Mouse (Mus musculus) embryonic fibroblast, embryonic 13.5 days (primary cell): ENCODE measurements at regions not wholly inside any gene's neighbourhood (a gene's known extent, or its start where the extent isn't known, plus 50 kb on each side); places are given as distances from the start of the nearest gene placed in this dataset.

ENCODE experiments used
- H3K27ac ChIP-seq: 2 replicates; pipeline ENCODE4 v1.5.1; 2012; ENCODE audit warnings: low read length, control low read depth, inconsistent platforms; ENCODE audit not compliant: insufficient read depth
- H3K4me1 ChIP-seq: 2 replicates; pipeline ENCODE4 v1.6.1; 2011; ENCODE audit warnings: low read length; ENCODE audit not compliant: control insufficient read depth, insufficient read depth
- H3K4me3 ChIP-seq: 2 replicates; pipeline ENCODE4 v1.5.1; 2011; ENCODE audit warnings: mild to moderate bottlenecking, control low read depth, low read length; ENCODE audit not compliant: insufficient read depth
- CTCF ChIP-seq: IDR thresholded peaks from 2 replicates; pipeline ENCODE4 v1.5.1; 2011; ENCODE audit warnings: mild to moderate bottlenecking, control low read depth, low read length, moderate library complexity, borderline replicate concordance; ENCODE audit not compliant: insufficient read depth
- POLR2A ChIP-seq: IDR thresholded peaks from 2 replicates; pipeline ENCODE4 v1.6.1; 2011; ENCODE audit warnings: low read depth, mild to moderate bottlenecking, control low read depth, low read length, moderate library complexity

- peak overlapping the region; percentile 86 for H3K27ac ChIP-seq
- no peak for TF ChIP-seq POLR2A
- TF ChIP-seq CTCF = no peak
- H3K4me3 ChIP-seq = no peak overlapping the region
- peaks cover 2% of the 10 kb centered on the region for H3K4me1 ChIP-seq
Observed at GRCm38 (mm10) chr13:114654953-114655586, 163.0 kb upstream of the Mocs2 start.

- TF ChIP-seq CTCF (no peak), POLR2A (no peak)
- Histone ChIP-seq H3K27ac (no peak overlapping the region), H3K4me3 (no peak overlapping the region), H3K4me1 (no peaks in the 10 kb centered on the region)
Observed at GRCm38 (mm10) chr13:114672411-114672810, 145.6 kb upstream of the Mocs2 start.

- TF ChIP-seq POLR2A = no peak
- TF ChIP-seq CTCF = no peak
- no peak overlapping the region for H3K27ac ChIP-seq
- H3K4me3 ChIP-seq = no peak overlapping the region
Observed at GRCm38 (mm10) chr13:114679703-114680378, 138.2 kb upstream of the Mocs2 start.

GRCm38 (mm10) chr13:114680379-114680733, 137.7 kb upstream of the Mocs2 start:
- Histone ChIP-seq H3K4me1 (peaks cover 10% of the 10 kb centered on the region; the same call in 1 of the 2 replicates), H3K27ac (no peak overlapping the region), H3K4me3 (no peak overlapping the region)
- TF ChIP-seq POLR2A (no peak), CTCF (no peak)

More at GRCm38 (mm10) chr13:114679703-114680378, 138.2 kb upstream of the Mocs2 start:
- peaks cover 10% of the 10 kb centered on the region; the same call in 1 of the 2 replicates for H3K4me1 ChIP-seq

- TF ChIP-seq CTCF = no peak
- TF ChIP-seq POLR2A = no peak
- H3K27ac ChIP-seq = no peak overlapping the region
- H3K4me1 ChIP-seq = peaks cover 10% of the 10 kb centered on the region; the same call in 1 of the 2 replicates
- H3K4me3 ChIP-seq = no peak overlapping the region
Observed at GRCm38 (mm10) chr13:114681196-114681595, 136.8 kb upstream of the Mocs2 start.

- Histone ChIP-seq H3K4me3 (no peak overlapping the region), H3K27ac (no peak overlapping the region), H3K4me1 (peaks cover 10% of the 10 kb centered on the region; the same call in 1 of the 2 replicates)
- TF ChIP-seq CTCF = no peak
- TF ChIP-seq POLR2A = no peak
Observed at GRCm38 (mm10) chr13:114681887-114682286, 136.1 kb upstream of the Mocs2 start.

GRCm38 (mm10) chr13:114682891-114683290, 135.1 kb upstream of the Mocs2 start:
- Histone ChIP-seq H3K4me1 (peaks cover 10% of the 10 kb centered on the region; the same call in 1 of the 2 replicates), H3K4me3 (no peak overlapping the region), H3K27ac (no peak overlapping the region)
- TF ChIP-seq POLR2A = no peak
- TF ChIP-seq CTCF = no peak

GRCm38 (mm10) chr13:114684298-114684697, 133.7 kb upstream of the Mocs2 start:
- TF ChIP-seq CTCF (no peak), POLR2A (no peak)
- Histone ChIP-seq H3K4me1 (peaks cover 6% of the 10 kb centered on the region; the same call in 1 of the 2 replicates), H3K4me3 (no peak overlapping the region), H3K27ac (no peak overlapping the region)

- Histone ChIP-seq H3K4me3 (no peak overlapping the region), H3K4me1 (0 out of 2 replicates have a peak, but pooled peaks cover under 1% of the 10 kb centered on the region), H3K27ac (no peak overlapping the region)
- TF ChIP-seq CTCF (no peak), POLR2A (no peak)
Observed at GRCm38 (mm10) chr13:114685368-114685767, 132.7 kb upstream of the Mocs2 start.

GRCm38 (mm10) chr13:114712601-114713000, 105.4 kb upstream of the Mocs2 start:
- no peak overlapping the region for H3K27ac ChIP-seq
- H3K4me1 ChIP-seq = no peaks in the 10 kb centered on the region
- H3K4me3 ChIP-seq = no peak overlapping the region
- no peak for TF ChIP-seq CTCF
